Mouse (Mus musculus) cerebellum, adult 11-12 months (tissue): ENCODE results near the gene Pole2.

Source experiments
- DNase-seq: peaks from one replicate; pipeline ENCODE4 v3.0.0; 2022

The Pole2 gene

DNA sequence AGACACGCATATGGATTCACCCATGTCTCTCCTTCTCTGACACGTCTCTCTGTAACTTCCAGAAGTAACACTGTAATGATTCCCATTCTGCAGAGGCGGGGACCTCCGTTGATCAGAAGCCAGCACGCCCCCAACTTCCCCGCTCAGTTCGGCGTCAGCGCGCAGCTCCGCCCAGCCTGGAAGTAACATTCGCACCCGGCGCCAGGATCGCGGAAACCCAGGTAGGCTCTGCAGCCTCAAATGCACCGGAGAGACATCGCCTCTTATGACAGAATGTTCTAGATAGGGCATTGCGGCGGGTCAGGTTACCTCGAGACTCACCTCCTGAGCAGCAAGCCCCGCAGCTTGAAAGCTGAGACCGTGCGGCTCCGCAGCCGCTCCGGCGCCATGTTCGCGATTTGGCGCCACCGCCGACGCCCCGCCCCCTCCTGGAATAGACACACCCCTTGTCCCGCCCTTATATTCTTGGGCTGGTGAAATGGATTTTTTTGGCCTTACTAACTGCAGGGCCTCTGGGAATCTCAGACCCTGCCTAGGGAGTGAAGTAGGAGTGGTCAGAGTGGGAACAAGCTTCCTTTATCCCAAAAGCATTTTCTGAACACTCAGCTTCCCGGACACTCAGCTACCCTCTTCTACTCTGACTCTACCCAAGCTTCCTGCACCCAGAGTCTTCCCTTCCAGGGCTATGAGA lies at the start of gene Pole2:
TSS of gene Pole2 (minus strand) at position 420 of the 691 bp plus-strand sequence.
- peak; percentile 74 for DNase-seq

- no peak for DNase-seq
Observed at GRCm38 (mm10) chr12:69268956-69269355, 41.0 kb upstream of the Pole2 start.

GRCm38 (mm10) chr12:69267956-69268632 lies 40.1 kb upstream of the Pole2 start:
- no peak for DNase-seq

DNA sequence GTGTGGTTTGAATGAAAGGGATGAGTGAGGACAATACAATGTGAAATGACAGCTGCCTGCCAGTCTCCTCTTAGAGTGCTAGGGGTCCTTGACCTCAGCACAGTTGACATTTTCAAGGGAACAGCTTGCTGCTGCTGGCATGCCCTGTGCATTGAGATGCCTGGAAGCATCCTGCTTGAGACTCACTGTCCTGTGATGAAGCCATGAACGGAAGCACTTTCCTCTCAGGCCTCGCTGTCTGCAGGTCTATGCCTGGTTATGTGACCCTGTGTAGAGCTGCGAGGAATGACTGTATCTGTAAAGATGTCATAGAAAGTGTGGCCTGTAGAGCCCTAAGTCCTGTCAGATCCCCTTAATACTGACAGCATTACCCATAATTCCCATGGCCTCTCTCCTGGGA lies 37.0 kb upstream of the Pole2 start:
- DNase-seq, result no peak

- DNase-seq, result no peak
Observed at GRCm38 (mm10) chr12:69262251-69262650, 34.3 kb upstream of the Pole2 start.

DNA sequence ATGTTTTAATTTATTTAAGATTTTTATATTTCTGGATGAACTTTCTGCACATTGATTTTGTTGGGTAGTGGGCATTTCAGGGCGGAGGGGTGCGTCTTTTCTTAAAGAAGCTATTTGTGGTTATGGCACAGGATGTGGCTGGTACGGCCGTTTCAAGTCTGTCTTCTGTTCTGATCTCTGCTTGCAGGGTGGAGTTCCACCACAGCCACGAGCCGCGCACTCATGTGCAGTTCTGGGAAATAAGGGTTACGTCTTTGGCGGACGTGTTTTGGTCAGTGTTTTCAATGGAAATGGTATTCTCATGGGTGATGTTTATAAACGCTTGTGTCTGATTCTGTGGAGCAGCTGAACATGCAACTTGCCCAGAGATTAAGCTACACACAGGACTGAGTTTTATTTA lies 29.8 kb upstream of the Pole2 start:
- DNase-seq, result no peak

DNA sequence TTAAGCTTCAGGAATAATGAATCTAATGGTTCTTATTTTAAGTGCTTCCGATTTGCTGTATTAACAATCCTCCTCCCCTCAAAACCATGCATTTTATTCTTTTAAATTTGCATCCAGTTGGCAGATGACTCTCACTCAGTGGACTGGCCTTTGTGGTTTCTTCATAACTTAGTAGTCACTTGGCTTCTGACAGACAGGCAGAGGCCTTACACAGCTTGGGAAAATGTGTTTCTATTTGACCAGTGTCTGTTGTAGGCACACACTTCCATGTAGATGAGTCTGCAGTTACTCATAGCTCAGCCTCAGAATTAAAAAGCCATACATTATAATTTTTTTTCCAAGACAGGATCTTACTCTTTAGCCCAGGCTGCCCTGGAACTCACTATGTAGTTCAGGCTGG lies 25.8 kb upstream of the Pole2 start:
- DNase-seq, result no peak

DNA sequence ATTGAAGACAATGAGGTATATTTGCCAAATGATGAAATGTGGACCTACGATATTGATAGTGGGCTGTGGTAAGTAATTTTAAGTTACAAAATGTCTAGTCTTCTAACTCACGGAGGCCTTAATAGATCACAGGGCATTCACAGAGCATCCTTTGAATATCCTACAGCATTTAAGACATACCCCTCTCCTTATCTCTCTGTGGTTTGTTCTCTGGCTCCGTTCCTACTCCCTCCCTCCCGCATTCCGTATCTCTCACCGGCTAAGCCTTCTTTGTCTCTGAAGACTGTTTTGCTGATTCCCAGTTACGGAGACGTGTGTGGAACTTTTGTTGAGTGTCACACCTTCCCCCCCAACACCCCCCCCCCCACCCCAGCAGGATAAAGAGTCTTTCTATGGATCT lies 22.8 kb upstream of the Pole2 start:
- DNase-seq, result no peak

- DNase-seq, result no peak
Observed at GRCm38 (mm10) chr12:69249766-69250165, 21.8 kb upstream of the Pole2 start.

GRCm38 (mm10) chr12:69241771-69242431 lies 13.9 kb upstream of the Pole2 start:
- peak; percentile 80 for DNase-seq

DNA sequence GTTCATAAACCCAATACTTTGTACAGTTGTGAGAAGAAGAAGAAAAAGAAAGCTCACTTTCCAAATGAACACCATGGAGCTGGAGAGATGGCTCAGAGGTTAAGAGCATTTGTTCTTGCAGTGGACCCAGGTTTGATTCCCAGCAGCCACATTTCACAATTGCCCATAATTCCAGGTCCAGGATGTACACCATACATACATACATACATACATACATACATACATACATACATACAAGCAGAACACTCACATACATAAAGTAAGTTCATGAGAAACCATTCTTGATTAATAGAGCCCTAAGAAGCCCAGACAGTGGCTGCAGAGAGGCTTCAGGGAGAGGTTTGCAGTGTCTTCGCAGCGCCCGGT lies 13.4 kb upstream of the Pole2 start:
- DNase-seq, result no peak

- DNase-seq, result no peak
Observed at GRCm38 (mm10) chr12:69240876-69241275, 12.9 kb upstream of the Pole2 start, which contains the start of gene Klhdc1. Gene Klhdc1, plus strand, starts transcription at chr12:69241176.

- DNase-seq, result no peak
Observed at GRCm38 (mm10) chr12:69238284-69238683, 10.3 kb upstream of the Pole2 start.

- no peak for DNase-seq
Observed at GRCm38 (mm10) chr12:69235782-69236181, 7.8 kb upstream of the Pole2 start.

DNA sequence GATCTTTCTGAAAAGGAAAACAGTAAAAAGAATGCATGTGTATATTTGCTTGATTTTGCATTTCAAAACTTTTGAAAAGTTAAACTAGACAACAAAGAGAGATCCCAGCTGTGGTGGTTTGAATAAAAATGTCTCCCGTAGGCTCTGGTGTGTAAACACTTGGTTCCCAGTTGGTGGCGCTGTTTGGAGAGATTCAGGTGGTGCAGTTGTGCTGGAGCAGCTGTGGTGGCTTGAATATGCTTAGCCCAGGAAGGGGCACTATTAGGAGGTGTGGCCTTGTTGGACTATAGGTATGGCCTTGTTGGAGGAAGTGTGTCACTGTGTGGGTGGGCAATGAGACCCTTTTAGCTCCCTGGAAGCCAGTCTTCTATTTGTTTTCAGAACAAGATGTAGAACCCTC lies 1.3 kb upstream of the Pole2 start:
- DNase-seq, result no peak

GRCm38 (mm10) chr12:69220613-69221277 lies 7.2 kb downstream of the Pole2 start:
- no peak for DNase-seq

GRCm38 (mm10) chr12:69216587-69216986 lies 11.4 kb downstream of the Pole2 start:
- DNase-seq, result no peak

GRCm38 (mm10) chr12:69215000-69215785 lies 12.8 kb downstream of the Pole2 start:
- DNase-seq, result no peak

- DNase-seq, result no peak
Observed at GRCm38 (mm10) chr12:69214393-69214792, 13.6 kb downstream of the Pole2 start.

DNA sequence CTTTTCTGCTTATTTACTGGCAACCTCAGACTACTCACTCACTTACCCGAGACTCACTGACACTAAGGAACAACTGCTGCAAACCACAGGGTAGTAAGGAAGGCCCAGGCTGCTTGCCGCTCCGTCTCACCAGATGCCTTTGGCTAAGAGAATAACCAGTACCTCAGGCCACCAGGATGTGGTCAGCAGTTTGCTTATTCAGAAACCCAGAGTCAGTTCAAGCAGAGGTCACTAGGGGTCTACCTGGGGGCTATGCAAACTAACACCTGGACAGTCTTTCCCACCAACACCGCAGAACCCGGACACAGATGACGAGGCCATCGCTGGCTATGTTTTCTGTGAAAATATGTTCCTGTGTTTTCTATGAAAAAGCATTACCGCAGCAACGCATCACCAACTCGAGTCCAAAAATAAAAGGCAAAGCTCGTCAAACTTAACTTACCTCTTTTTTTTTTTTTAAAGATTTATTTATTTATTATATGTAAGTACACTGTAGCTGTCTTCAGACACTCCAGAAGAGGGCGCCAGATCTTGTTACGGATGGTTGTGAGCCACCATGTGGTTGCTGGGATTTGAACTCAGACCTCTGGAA lies 14.7 kb downstream of the Pole2 start:
- DNase-seq, result no peak

DNA sequence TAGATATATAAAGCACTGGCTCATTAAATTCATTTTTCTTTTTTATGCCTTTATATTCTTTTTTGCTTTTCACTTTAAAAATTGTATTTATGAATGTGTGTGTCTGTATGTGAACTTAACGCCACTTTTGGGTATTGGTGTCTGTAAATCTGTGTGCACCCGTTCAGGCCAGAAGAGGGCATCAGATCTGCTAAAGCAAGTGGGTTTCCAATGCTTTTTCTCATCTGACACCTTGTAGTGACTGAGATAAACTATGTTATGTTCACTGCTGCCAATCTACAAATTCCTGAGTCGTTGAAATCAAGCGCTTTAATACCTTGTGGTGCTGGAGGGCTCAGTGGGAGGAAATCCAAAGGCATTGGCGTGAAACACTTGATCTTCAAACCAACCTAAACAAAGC lies 16.9 kb downstream of the Pole2 start:
- no peak for DNase-seq
